Mouse (Mus musculus) NIH3T3 (cell line): ENCODE results near the gene Gipc2.

Experiments
- DNase-seq: peaks from one replicate; pipeline ENCODE4 v3.0.0-alpha.2; 2012; ENCODE audit warnings: low read depth

Gipc2 gene

GRCm38 (mm10) chr3:152081381-152081780, 84.6 kb downstream of the Gipc2 start:
- DNase-seq: peak; percentile 73

- DNase-seq: no peak
These were observed 89.9 kb downstream of the Gipc2 start for GRCm38 (mm10) chr3:152076088-152076487.

DNA sequence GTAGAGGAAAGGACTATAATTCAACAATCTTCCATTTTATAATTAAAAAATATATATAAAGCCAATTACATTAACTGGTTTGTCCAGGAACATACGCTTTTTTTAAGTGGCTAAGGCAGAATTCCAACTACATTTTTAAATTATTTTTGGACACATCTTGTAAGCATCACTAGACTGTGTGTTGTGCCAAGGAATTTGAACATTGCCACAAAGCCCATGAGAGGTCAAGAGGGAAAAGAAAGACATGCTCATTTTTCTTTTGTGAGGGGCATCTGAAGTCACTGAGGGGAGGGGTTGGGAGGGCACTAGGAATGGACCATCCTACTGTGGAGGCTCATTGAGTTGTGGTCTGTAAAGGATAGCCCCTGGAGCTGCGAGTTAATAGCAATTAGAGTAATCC, 97.0 kb downstream of the Gipc2 start:
- peak; percentile 74 for DNase-seq

- DNase-seq: peak; percentile 78
These were observed 97.7 kb downstream of the Gipc2 start for GRCm38 (mm10) chr3:152068311-152068710.

- no peak for DNase-seq
These were observed 99.3 kb downstream of the Gipc2 start for GRCm38 (mm10) chr3:152066696-152067095.

- DNase-seq: no peak
These were observed 100.2 kb downstream of the Gipc2 start for GRCm38 (mm10) chr3:152065806-152066205.

DNA sequence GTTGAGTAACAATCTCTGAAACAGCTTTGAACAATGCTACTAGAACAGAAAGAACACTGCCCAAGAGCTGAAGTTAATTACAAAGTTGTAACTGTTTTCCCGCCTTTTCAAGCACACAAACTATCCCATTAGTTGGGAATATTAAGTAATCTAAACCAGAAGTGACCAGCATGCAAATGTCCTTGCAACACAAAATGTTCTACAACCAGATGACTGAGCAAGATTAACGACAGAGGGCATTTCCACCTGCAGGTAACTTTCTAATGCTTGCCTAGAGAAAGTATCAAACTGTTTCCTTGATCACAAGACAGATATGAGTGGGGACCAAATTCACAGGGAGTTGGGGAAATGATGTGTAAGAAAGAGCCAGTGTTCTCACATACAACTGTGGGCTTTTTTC, 101.9 kb downstream of the Gipc2 start:
- no peak for DNase-seq

- peak; percentile 85 for DNase-seq
These were observed 103.2 kb downstream of the Gipc2 start for GRCm38 (mm10) chr3:152062806-152063205.

- no peak for DNase-seq
These were observed 104.9 kb downstream of the Gipc2 start for GRCm38 (mm10) chr3:152061145-152061544.

- no peak for DNase-seq
These were observed 107.8 kb downstream of the Gipc2 start for GRCm38 (mm10) chr3:152058235-152058634.

DNA sequence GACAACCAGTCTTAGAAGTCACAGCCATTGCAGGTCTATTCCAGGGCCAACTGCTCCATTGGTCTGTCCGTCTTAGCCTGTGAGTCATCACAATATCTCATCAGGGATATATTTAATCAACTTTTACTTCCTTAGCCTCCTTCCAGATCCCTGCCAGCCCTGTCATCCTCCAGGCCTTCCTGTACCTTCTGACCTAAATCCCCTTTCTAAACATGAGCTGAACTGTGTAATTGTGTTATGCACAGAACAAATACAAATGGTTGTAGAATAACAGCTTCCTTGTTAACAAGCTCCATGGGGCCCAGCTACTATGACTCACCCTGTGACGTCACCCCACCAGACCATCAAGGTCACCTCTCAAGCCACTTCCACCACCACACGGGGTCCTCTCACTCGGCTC, 111.8 kb downstream of the Gipc2 start:
- DNase-seq: peak; percentile 66

GRCm38 (mm10) chr3:152051959-152052358, 114.1 kb downstream of the Gipc2 start:
- no peak for DNase-seq

DNA sequence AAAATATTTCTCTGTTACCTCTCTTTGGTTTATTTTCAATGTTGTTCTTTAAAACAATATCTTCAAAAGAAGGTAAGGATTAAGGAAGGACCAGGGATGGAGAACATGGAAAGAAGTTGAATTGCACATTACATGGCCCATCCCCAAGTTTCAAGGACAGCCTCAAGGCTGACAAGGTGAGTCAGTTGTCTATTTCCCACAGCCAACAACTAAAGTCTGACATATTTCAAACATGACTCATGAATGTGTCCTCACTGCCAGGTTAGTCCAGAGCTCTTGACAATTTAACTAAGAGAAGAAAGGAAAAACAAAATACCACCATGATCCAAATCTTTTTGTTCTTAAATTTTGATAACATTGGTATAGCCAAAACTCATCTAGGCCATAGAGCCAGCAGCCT, 118.1 kb downstream of the Gipc2 start:
- DNase-seq: peak; percentile 49

DNA sequence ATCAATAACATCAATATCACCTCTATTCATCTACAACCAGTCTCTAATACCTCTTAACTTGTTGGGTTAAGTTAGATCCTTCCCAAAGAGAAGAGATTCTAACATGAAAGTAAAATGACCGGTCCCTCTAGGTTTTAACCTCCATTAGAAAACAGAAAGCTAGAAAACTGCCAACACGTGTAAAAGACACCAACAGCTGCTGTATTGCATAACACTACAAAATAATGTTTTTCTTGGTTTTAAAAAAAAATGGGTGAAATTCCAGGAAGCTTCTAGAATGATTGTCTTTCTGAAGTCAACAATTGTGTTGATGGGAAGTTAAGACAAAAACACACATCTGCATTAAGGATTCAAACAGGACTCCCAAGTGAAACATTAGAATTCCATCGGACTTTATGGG, 119.1 kb downstream of the Gipc2 start:
- no peak for DNase-seq
